Mouse (Mus musculus) limb, embryonic 14.5 days (tissue): ENCODE measurements around the gene Ctdspl. TPM values are rescaled to one million over a fixed set of nuclear protein-coding genes. Genes with fewer than 3 reads are reported as not detected.
A peak's percentile ranks its signal among the peaks of the same experiment; 100 is the strongest.

ENCODE experiments used
- ATAC-seq: fragments of 200-750 bp; cut with Nextera tagmentation; 2 replicates; pipeline ENCODE4 v1.8.0; 2017; ENCODE audit warnings: low read depth, moderate number of reproducible peaks, moderate TSS enrichment; ENCODE audit not compliant: low FRiP score
- DNase-seq: peaks from one replicate; pipeline ENCODE4 v3.0.0-alpha.2; 2015; ENCODE audit warnings: low spot score
- H3K27ac ChIP-seq: fragments of 300-500 bp; sonication (generic); replicated peaks from 2 replicates; pipeline ENCODE4 v1.5.1; 2014; ENCODE audit warnings: low read depth, mild to moderate bottlenecking, low read length, moderate library complexity, mixed read lengths
- H3K27me3 ChIP-seq: fragments of 300-500 bp; sonication (generic); 2 replicates; pipeline ENCODE4 v1.6.1; 2014; ENCODE audit warnings: low read length, mixed read lengths; ENCODE audit not compliant: control insufficient read depth, insufficient read depth
- H3K36me3 ChIP-seq: fragments of 300-500 bp; sonication (generic); 2 replicates; pipeline ENCODE4 v1.6.1; 2014; ENCODE audit warnings: mild to moderate bottlenecking, low read length, moderate library complexity, mixed read lengths; ENCODE audit not compliant: control insufficient read depth, insufficient read depth
- H3K4me1 ChIP-seq: fragments of 300-500 bp; sonication (generic); 2 replicates; pipeline ENCODE4 v1.6.1; 2014; ENCODE audit warnings: antibody characterized with exemption, low read length, mixed read lengths; ENCODE audit not compliant: control insufficient read depth, insufficient read depth
- H3K4me2 ChIP-seq: fragments of 300-500 bp; sonication (generic); replicated peaks from 2 replicates; pipeline ENCODE4 v1.6.1; 2014; ENCODE audit warnings: low read depth, mild to moderate bottlenecking, low read length, moderate library complexity; ENCODE audit not compliant: severe bottlenecking
- H3K4me3 ChIP-seq: fragments of 300-500 bp; sonication (generic); replicated peaks from 2 replicates; pipeline ENCODE4 v1.5.1; 2014; ENCODE audit warnings: low read length
- H3K9ac ChIP-seq: fragments of 300-500 bp; sonication (generic); 2 replicates; pipeline ENCODE4 v1.6.1; 2014; ENCODE audit warnings: mild to moderate bottlenecking, low read depth, low read length, moderate library complexity; ENCODE audit not compliant: severe bottlenecking
- H3K9me3 ChIP-seq: fragments of 300-500 bp; sonication (generic); 2 replicates; pipeline ENCODE4 v1.6.1; 2016; ENCODE audit warnings: low read length; ENCODE audit not compliant: control insufficient read depth
- POLR2A ChIP-seq: fragments of 200-500 bp; IDR thresholded peaks from 2 replicates; pipeline ENCODE4 v1.8.0; 2012; ENCODE audit warnings: inconsistent platforms, mild to moderate bottlenecking, moderate library complexity, borderline replicate concordance; ENCODE audit not compliant: insufficient read depth, insufficient read length; ENCODE audit errors: extremely low read depth
- WGBS: fragments of 180-500 bp; shearing (Covaris S2); extraction: QIAGEN DNeasy Blood & Tissue Kit; methylation state at CpG from one replicate; pipeline ENCODE4 v1.1.7; 2014; 5-methylcytosine and 5-hydroxymethylcytosine counted together
- polyA plus RNA-seq, 2 experiments: library from polyadenylated mRNA; depleted of rRNA in 1 of 2; stranded (reverse) in 1 of 2; unstranded in 1 of 2; fragments of >200 nt; fragmentation: Nextera tagmentation in 1 of 2; extraction: Ambion mirVana in 1 of 2; gene quantifications; 2 replicates each; pipeline versions ENCODE4 v1.2.1 to v1.2.3; 2012 to 2014

Gene Ctdspl
- polyA plus RNA-seq, 2 experiments = 23.8 to 38.0 TPM

- H3K4me2 ChIP-seq = no peak overlapping the region
- H3K27me3 ChIP-seq = no peaks in the 10 kb centered on the region
- no peak for ATAC-seq
- peaks cover 15% of the 10 kb centered on the region for H3K4me1 ChIP-seq
- DNase-seq = no peak
- no peak overlapping the region for H3K27ac ChIP-seq
- WGBS = 78% methylated on average over 7 of the region's 7 CpGs
- no peak overlapping the region for H3K4me3 ChIP-seq
- H3K9ac ChIP-seq = no peak overlapping the region
- no peaks in the 10 kb centered on the region for H3K9me3 ChIP-seq
- H3K36me3 ChIP-seq = peaks cover 35% of the 10 kb centered on the region
- no peak for TF ChIP-seq POLR2A
Observed at GRCm38 (mm10) chr9:119025832-119026331, 99.6 kb downstream of the Ctdspl start.

DNA sequence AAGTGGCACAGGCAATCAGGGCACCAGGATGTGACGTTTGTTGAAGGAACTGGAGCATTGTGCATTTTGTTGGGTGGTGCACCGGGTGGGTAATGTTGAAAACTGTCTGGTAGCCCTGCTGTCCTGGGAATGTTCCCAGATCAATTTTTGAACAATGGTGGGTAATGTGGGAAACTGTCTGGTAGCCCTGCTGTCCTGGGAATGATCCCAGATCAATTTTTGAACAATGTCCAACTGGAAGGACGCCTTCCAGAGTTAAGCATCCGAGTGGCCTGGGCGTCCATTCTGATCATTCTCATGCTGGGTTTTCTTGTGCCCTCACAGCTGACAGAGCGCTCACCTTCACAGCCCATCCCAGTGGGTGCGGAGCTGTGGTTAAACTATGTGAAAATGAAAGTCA is 101.1 kb downstream of the Ctdspl start:
- DNase-seq (no peak), ATAC-seq (no peak)
- Histone ChIP-seq H3K4me2 (no peak overlapping the region), H3K9me3 (no peaks in the 10 kb centered on the region), H3K27ac (no peak overlapping the region), H3K27me3 (no peaks in the 10 kb centered on the region), H3K9ac (no peak overlapping the region), H3K4me3 (no peak overlapping the region), H3K4me1 (peaks cover 29% of the 10 kb centered on the region), H3K36me3 (peaks cover 32% of the 10 kb centered on the region)
- WGBS = 92% methylated on average over 7 of the region's 7 CpGs
- no peak for TF ChIP-seq POLR2A

DNA sequence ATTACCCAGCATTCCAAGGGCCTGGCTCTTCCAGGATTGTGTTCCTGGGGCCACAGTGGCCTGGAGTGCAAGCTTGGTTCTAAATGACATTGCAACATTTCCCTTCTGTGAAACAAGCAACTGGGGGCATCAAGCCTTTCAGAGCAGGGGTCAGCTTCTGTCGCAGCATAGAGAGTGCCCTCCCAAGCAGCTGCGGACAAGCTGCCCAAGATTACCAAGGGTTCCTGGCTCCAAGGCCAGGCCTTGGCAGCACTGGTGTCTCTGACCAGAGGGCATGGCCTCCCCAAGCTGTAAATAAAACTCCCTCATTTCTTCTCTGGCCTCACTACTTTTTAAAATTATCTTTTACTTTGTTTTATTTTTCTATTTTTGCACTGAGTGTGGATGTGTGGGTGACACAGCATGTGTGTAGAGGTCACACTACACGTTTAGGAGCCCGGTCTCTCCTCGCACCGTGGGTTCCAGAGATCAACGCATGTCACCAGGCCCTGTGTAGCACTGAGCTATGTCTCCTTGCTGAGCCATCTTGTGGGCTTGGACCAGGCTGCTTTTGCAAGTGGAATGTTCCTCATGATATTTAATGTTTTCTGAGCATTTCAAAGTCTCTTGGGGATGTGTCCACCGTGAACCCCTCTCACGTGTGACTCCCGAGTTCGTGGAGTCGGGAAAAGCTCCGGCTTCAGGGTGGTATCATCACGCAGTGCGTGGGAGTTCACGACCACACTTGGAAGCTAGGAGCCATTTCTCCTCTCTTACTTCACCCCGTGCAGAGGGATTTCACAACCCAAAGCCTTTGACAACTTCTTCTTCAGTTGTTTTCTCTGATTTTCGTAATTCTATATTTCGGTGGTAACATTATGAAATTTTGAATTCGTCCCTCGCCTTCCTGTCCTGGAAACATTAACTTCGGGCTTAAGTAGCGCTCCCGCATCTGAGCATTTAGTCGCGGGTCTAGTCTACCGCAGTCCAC is 102.3 kb downstream of the Ctdspl start:
- WGBS = 94% methylated on average over 27 of the region's 27 CpGs
- H3K4me1 ChIP-seq = peaks cover 40% of the 10 kb centered on the region
- TF ChIP-seq POLR2A = no peak

DNA sequence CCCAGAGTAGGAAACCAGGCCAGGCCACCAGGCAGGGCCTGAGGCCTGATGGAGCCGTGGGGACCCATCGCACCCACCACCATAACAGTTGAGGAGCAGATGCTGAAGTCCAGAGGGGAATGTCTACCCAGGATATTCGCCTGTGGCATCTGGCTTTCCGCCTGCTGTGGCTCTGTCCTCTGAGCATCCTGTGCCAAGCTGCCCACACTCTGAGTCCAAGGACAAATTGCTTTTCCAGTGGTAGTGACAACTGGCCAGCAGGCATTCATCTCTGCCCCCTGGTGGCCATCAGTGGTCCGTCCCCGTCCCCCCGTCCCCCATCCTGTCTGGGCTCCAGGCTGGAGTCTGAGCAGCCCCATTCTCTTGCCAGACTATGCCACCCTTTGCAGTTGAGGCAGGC is 103.3 kb downstream of the Ctdspl start:
- H3K4me1 ChIP-seq = peaks cover 42% of the 10 kb centered on the region
- peak; percentile 50 for DNase-seq

More for the DNA sequence above, 102.3 kb downstream of the Ctdspl start:
- H3K36me3 ChIP-seq = peaks cover 38% of the 10 kb centered on the region
- no peak overlapping the region for H3K27ac ChIP-seq
- no peak overlapping the region for H3K4me3 ChIP-seq
- ATAC-seq (no peak), DNase-seq (no peak)
- no peak overlapping the region for H3K4me2 ChIP-seq
- H3K9ac ChIP-seq = no peak overlapping the region
- no peaks in the 10 kb centered on the region for H3K9me3 ChIP-seq
- no peaks in the 10 kb centered on the region for H3K27me3 ChIP-seq

GRCm38 (mm10) chr9:119031038-119031437 is 104.8 kb downstream of the Ctdspl start:
- Histone ChIP-seq H3K27me3 (no peaks in the 10 kb centered on the region), H3K27ac (0 out of 2 replicates have a peak overlapping the region, but pooled peaks have one; percentile 77), H3K36me3 (peaks cover 51% of the 10 kb centered on the region), H3K9me3 (no peaks in the 10 kb centered on the region), H3K4me1 (peaks cover 44% of the 10 kb centered on the region), H3K4me3 (no peak overlapping the region), H3K9ac (no peak overlapping the region), H3K4me2 (no peak overlapping the region)
- WGBS = 76% methylated on average over 4 of the region's 4 CpGs
- ATAC-seq (no peak), DNase-seq (no peak)
- no peak for TF ChIP-seq POLR2A

More for the DNA sequence above, 103.3 kb downstream of the Ctdspl start:
- Histone ChIP-seq H3K27ac (no peak overlapping the region), H3K9ac (no peak overlapping the region), H3K4me3 (no peak overlapping the region), H3K4me2 (no peak overlapping the region), H3K27me3 (no peaks in the 10 kb centered on the region), H3K9me3 (no peaks in the 10 kb centered on the region), H3K36me3 (peaks cover 44% of the 10 kb centered on the region)
- 46% methylated on average over 7 of the region's 7 CpGs for WGBS
- no peak for TF ChIP-seq POLR2A
- ATAC-seq = no peak
